Mouse (Mus musculus) T-cell, adult 66 days (primary cell): ENCODE data around the gene Vmn2r96. TPM values are rescaled to one million over a fixed set of nuclear protein-coding genes. Genes with fewer than 3 reads are reported as not detected.

ENCODE experiments used
- total RNA-seq, 2 experiments: library from RNA; stranded (reverse); gene quantifications; 3 replicates in 1 of 2; 4 replicates in 1 of 2; pipeline ENCODE4 v1.2.4; 2023

Gene Vmn2r96
- 1 to 10 TPM; 3.0 to 5.0 TPM for total RNA-seq

DNA sequence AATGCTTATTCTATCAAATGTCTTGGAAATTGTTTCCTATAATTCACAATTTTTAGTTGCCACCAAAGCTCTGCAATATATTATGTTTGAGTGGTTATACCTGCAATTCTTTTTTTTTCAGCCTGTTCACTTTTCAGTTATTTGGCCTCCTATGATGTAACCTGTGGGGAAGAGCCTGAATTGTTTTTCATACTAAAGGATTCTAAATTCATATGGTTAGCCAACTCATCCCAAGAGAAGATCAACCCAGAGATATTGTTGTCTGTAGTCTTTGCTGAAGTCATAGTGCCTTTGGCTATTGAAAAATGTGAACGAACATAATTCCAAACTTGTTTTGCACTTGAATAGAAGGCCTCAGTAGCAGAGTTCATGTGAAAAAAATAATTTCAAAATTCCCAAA lies at the start of gene Vmn2r96:
Gene Vmn2r96, plus strand, starts transcription at position 301 of the 400 bp plus-strand sequence.

Other genes starting within 250 kb of the Vmn2r96 start
- not detected for gene Vmn2r95, start 149.1 kb upstream of the Vmn2r96 start, total RNA-seq